Mouse (Mus musculus) hindbrain, embryonic 10.5 days (tissue): ENCODE results near the gene Csf2ra. TPM values are rescaled to one million over a fixed set of nuclear protein-coding genes. Genes with fewer than 3 reads are reported as not detected.
"Not testable (repeated sequence)": the region's sequence is repeated elsewhere in the genome, so short reads cannot be mapped to it uniquely, and the experiment has no call there.

Experiments
- DNase-seq: peaks from one replicate; pipeline ENCODE4 v3.0.0-alpha.2; 2017; ENCODE audit warnings: low spot score
- H3K27ac ChIP-seq: fragments of 300-500 bp; sonication (generic); 2 replicates; pipeline ENCODE4 v1.5.1; 2016; ENCODE audit warnings: mild to moderate bottlenecking, moderate library complexity
- H3K27me3 ChIP-seq: fragments of 300-500 bp; sonication (generic); 2 replicates; pipeline ENCODE4 v1.6.1; 2016; ENCODE audit warnings: mild to moderate bottlenecking; ENCODE audit not compliant: poor library complexity, insufficient read depth, severe bottlenecking
- H3K36me3 ChIP-seq: fragments of 300-500 bp; sonication (generic); 2 replicates; pipeline ENCODE4 v1.6.1; 2016; ENCODE audit warnings: mild to moderate bottlenecking, moderate library complexity
- H3K4me1 ChIP-seq: fragments of 300-500 bp; sonication (generic); replicated peaks from 2 replicates; pipeline ENCODE4 v1.6.1; 2016; ENCODE audit warnings: mild to moderate bottlenecking
- H3K4me3 ChIP-seq: fragments of 300-500 bp; sonication (generic); 2 replicates; pipeline ENCODE4 v1.5.1; 2016; ENCODE audit warnings: mild to moderate bottlenecking, moderate library complexity
- H3K9me3 ChIP-seq: fragments of 300-500 bp; sonication (generic); 2 replicates; pipeline ENCODE4 v1.6.1; 2016; ENCODE audit warnings: mild to moderate bottlenecking, moderate library complexity
- WGBS: fragments of 180-500 bp; shearing (Covaris S2); methylation state at CpG from one replicate; pipeline ENCODE4 v1.1.7; 2016; 5-methylcytosine and 5-hydroxymethylcytosine counted together
- polyA plus RNA-seq: library from polyadenylated mRNA; unstranded; fragments of >200 nt; fragmentation: Nextera tagmentation; extraction: Ambion mirVana; gene quantifications from 2 replicates; pipeline ENCODE4 v1.2.1, GENCODE M21; 2016

Csf2ra gene
- polyA plus RNA-seq, 1 experiment from 2014 or later = 21.4 TPM

DNA sequence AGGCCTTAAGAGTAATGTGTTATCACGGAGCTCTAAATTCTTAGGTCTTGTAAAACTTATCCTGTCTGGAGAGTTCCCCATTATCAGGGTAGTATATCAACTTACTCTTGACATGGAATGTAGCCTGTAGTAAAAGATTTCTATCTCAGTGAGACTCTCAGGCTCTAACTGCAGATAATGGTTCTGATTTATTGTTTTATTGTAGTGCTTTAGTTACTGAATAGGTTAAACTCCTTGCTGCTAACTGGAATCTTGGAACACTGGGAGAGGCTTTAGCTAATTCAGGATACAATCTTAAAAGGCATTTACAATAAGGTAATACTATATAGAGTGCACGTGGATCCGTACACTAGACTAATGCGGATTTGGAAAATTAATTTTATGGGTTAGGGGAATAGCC lies 19.1 kb upstream of the Csf2ra start:
- WGBS = 92% methylated on average over 4 of the region's 4 CpGs
- not testable (repeated sequence) for DNase-seq, H3K4me1 ChIP-seq, H3K36me3 ChIP-seq, H3K27ac ChIP-seq, H3K27me3 ChIP-seq, H3K4me3 ChIP-seq, H3K9me3 ChIP-seq

- H3K9me3 ChIP-seq = no peaks in the 10 kb centered on the region
- no peaks in the 10 kb centered on the region for H3K36me3 ChIP-seq
- DNase-seq = no peak
- H3K27me3 ChIP-seq = no peaks in the 10 kb centered on the region
- H3K4me3 ChIP-seq = no peak overlapping the region
- H3K4me1 ChIP-seq = no peaks in the 10 kb centered on the region
- H3K27ac ChIP-seq = no peak overlapping the region
- WGBS = 79% methylated on average over 5 of the region's 5 CpGs
Measured at GRCm38 (mm10) chr19:61244721-61245436, 16.6 kb upstream of the Csf2ra start.

- H3K36me3 ChIP-seq = no peaks in the 10 kb centered on the region
- 87% methylated on average over 2 of the region's 2 CpGs for WGBS
- H3K27me3 ChIP-seq = no peaks in the 10 kb centered on the region
- H3K4me3 ChIP-seq = no peak overlapping the region
- H3K9me3 ChIP-seq = no peaks in the 10 kb centered on the region
- no peak for DNase-seq
- no peak overlapping the region for H3K27ac ChIP-seq
- H3K4me1 ChIP-seq = 0 out of 2 replicates have a peak, but pooled peaks cover 8% of the 10 kb centered on the region
Measured at GRCm38 (mm10) chr19:61237967-61238366, 9.7 kb upstream of the Csf2ra start.

- no peak for DNase-seq
- H3K9me3 ChIP-seq = no peaks in the 10 kb centered on the region
- no peak overlapping the region for H3K4me3 ChIP-seq
- H3K36me3 ChIP-seq = no peaks in the 10 kb centered on the region
- H3K27ac ChIP-seq = no peak overlapping the region
- peaks cover 4% of the 10 kb centered on the region; the same call in 1 of the 2 replicates for H3K27me3 ChIP-seq
- 0 out of 2 replicates have a peak, but pooled peaks cover 8% of the 10 kb centered on the region for H3K4me1 ChIP-seq
- 69% methylated on average over 5 of the region's 5 CpGs for WGBS
Measured at GRCm38 (mm10) chr19:61234532-61234931, 6.3 kb upstream of the Csf2ra start.

DNA sequence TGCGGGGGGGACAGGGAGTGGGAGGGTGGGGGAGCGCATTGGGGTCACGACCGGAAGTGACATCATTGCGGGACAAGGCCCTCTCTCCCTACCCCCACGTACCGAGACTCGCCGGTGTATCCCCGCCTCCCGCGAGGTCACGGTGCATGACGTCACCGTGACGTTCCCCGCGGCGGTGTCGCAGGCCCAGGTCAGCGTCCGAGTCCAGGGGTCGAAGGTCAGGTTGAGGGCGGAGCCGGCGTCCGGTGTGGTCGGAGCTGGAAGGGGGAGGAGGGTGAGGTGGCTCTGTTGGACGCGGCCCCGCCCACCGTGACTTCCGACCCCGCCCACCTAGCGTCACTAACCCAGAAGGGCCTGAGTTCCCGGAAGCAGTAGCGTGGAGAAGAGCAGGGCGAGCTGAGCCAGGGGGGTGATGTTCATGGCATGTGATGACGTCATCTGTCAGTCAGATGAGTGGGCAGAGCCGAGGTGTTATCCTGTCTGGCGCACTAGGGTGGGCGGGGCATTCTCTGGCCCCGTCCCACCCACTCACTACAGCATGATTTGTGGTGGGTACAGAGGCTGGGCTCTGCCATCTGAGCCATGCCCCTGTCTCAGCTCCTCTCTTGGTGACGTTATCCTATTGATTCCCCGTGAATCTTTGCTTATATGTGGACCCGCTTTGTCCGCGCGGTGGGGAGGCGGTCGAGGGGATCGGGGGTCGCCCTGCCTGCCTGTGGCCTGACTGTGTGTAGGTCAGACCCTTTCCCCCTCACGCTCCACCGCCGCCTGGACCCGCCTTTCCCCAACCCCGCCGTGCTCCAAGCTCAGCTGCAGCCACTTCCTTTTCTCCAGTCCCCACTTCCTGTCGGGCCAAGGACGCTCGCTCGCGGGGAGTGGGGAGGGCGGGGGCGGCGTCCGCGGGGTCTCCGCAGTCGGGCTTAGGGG lies 1.0 kb downstream of the Csf2ra start:
- Histone ChIP-seq H3K36me3 (no peaks in the 10 kb centered on the region), H3K27me3 (peaks cover 12% of the 10 kb centered on the region; the same call in 1 of the 2 replicates), H3K27ac (peak overlapping the region; percentile 91), H3K4me3 (peak overlapping the region; percentile 70), H3K4me1 (peaks cover 28% of the 10 kb centered on the region), H3K9me3 (peaks cover 20% of the 10 kb centered on the region)
- 5% methylated on average over 71 of the region's 71 CpGs for WGBS
- DNase-seq = peak; percentile 94

GRCm38 (mm10) chr19:61226401-61226927 lies 1.8 kb downstream of the Csf2ra start:
- peak; percentile 80 for DNase-seq
- peaks cover 28% of the 10 kb centered on the region for H3K4me1 ChIP-seq
- H3K36me3 ChIP-seq = no peaks in the 10 kb centered on the region
- H3K27me3 ChIP-seq = peaks cover 12% of the 10 kb centered on the region; the same call in 1 of the 2 replicates
- H3K9me3 ChIP-seq = peaks cover 20% of the 10 kb centered on the region
- 5% methylated on average over 71 of the region's 71 CpGs for WGBS
- peak overlapping the region; percentile 91 for H3K27ac ChIP-seq
- peak overlapping the region; percentile 70 for H3K4me3 ChIP-seq

- peaks cover 20% of the 10 kb centered on the region for H3K9me3 ChIP-seq
- H3K36me3 ChIP-seq = no peaks in the 10 kb centered on the region
- peak overlapping the region; percentile 91 for H3K27ac ChIP-seq
- peaks cover 12% of the 10 kb centered on the region; the same call in 1 of the 2 replicates for H3K27me3 ChIP-seq
- 7% methylated on average over 70 of the region's 70 CpGs for WGBS
- peak; percentile 88 for DNase-seq
- peak overlapping the region; percentile 70 for H3K4me3 ChIP-seq
- H3K4me1 ChIP-seq = peaks cover 28% of the 10 kb centered on the region
Measured at GRCm38 (mm10) chr19:61225526-61226400, 2.5 kb downstream of the Csf2ra start.

- Histone ChIP-seq H3K36me3 (no peaks in the 10 kb centered on the region), H3K4me3 (peak overlapping the region; percentile 70), H3K27me3 (peaks cover 12% of the 10 kb centered on the region; the same call in 1 of the 2 replicates), H3K27ac (peak overlapping the region; percentile 91), H3K4me1 (peaks cover 28% of the 10 kb centered on the region), H3K9me3 (peaks cover 20% of the 10 kb centered on the region)
- no peak for DNase-seq
- 34% methylated on average over 51 of the region's 53 CpGs for WGBS
Measured at GRCm38 (mm10) chr19:61224678-61225525, 3.3 kb downstream of the Csf2ra start.

DNA sequence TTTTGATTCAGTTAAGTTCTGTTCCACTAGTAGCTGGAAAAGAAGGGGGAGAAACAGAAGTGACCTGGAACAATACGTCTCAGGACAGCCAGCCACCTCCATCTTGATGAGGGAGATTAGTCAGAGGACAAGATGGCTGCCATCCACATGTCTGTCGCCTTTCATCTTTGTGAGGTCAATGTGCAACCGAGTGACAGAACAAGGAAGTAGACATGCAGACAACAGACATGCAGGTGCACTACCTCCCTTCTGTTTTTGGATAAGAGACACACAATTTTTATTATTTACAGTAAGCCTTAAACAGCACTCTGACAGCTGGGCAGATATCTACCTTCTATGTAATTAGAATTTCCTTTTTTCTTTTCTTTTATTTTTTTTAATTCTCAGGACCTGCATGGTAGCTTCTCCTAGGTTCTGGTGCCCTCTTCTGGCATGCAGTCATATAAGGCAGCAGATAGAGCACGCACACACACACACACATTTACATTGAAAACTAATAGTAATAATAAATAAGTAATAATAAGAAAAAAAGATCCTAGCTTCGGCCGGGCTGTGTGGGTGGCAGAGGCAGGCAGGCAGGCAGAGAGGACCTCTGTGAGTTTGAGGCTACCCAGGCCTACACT lies 4.4 kb downstream of the Csf2ra start:
- 92% methylated on average over 6 of the region's 6 CpGs for WGBS
- Histone ChIP-seq H3K9me3 (peaks cover 20% of the 10 kb centered on the region), H3K4me1 (peaks cover 28% of the 10 kb centered on the region), H3K27me3 (peaks cover 6% of the 10 kb centered on the region; the same call in 1 of the 2 replicates), H3K4me3 (no peak overlapping the region), H3K27ac (no peak overlapping the region), H3K36me3 (no peaks in the 10 kb centered on the region)
- DNase-seq = no peak

- not testable (repeated sequence) for H3K4me1 ChIP-seq
Measured at GRCm38 (mm10) chr19:61207506-61207905, 20.7 kb downstream of the Csf2ra start.

DNA sequence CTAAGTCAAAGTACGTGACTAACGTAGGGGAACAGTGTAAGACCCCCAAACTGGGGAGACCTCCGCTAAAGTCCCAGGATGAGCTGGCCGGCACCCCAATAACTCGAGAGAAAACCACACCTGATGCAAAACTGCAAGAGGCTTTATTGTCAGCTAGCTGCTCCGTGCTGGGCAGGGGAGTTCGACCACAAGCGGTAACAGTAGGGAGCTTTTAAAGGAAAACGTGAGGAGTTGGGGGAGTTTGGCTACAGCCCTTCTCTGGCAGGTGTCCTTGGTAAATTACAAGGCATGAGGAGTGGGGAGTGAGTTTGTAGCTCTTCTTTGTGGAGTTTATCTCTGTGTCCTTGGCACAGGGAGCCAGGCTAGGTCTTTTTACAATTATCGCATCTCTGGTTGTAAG lies 28.4 kb downstream of the Csf2ra start:
- WGBS = 25% methylated on average over 10 of the region's 10 CpGs
- Histone ChIP-seq H3K4me1 (no peaks in the 10 kb centered on the region), H3K36me3 (no peaks in the 10 kb centered on the region)

More at GRCm38 (mm10) chr19:61207506-61207905, 20.7 kb downstream of the Csf2ra start:
- WGBS = 89% methylated on average over 6 of the region's 6 CpGs
- H3K27me3 ChIP-seq, H3K4me3 ChIP-seq, DNase-seq, H3K9me3 ChIP-seq, H3K27ac ChIP-seq, H3K36me3 ChIP-seq: not testable (repeated sequence)

More for the DNA sequence above, 28.4 kb downstream of the Csf2ra start:
- Histone ChIP-seq H3K9me3 (0 out of 2 replicates have a peak, but pooled peaks cover 4% of the 10 kb centered on the region), H3K4me3 (no peak overlapping the region), H3K27ac (no peak overlapping the region), H3K27me3 (no peaks in the 10 kb centered on the region)
- DNase-seq = peak; percentile 30
